Mouse (Mus musculus): Measurements from ENCODE around the gene Fam206a. TPM values are rescaled to one million over a fixed set of nuclear protein-coding genes. Genes with fewer than 3 reads are reported as not detected.

The Fam206a gene
- total RNA-seq (2014; rRNA removed) (0.81 and 0.92 TPM in 2 replicates), polyA plus RNA-seq (2012; rRNA removed) (0.95 and 1.1 TPM in 2 replicates)

- WGBS, result under 1% methylated on average over 72 of the region's 72 CpGs
- no peaks in the 10 kb centered on the region for H3K4me1 ChIP-seq (ENCODE audit: control insufficient read depth, insufficient read depth, low read length)
- peak within 1 kb of the TSS; percentile 91 for H3K4me3 ChIP-seq (ENCODE audit: insufficient read depth, low read depth, low read length)
- peak within 1 kb of the TSS; percentile 83 for H3K27ac ChIP-seq (replicated peaks; ENCODE audit: insufficient read depth, low read depth, low read length)
- peak within 1 kb of the TSS; percentile 90 for H3K9ac ChIP-seq (ENCODE audit: low read depth, low read length)
- DNase-seq (ENCODE audit: extremely low read depth, low read depth, low spot score), result peak; percentile 82
- TF ChIP-seq CTCF (IDR thresholded peaks at IDR 0.05; ENCODE audit: low read depth, low read length), result 0 out of 2 replicates have a peak, but pooled peaks have one; percentile 4
- 0 out of 2 replicates have a peak, but pooled peaks have one; percentile 35 for TF ChIP-seq POLR2A (IDR thresholded peaks at IDR 0.05; ENCODE audit: extremely low read depth, insufficient read depth, low read length)
- H3K27me3 ChIP-seq (ENCODE audit: control insufficient read depth, insufficient read depth, low read length), result no peaks in the 10 kb centered on the region
- peaks cover 14% of the 10 kb centered on the region for H3K36me3 ChIP-seq (ENCODE audit: control insufficient read depth, insufficient read depth, low read length)
- H3K79me2 ChIP-seq (ENCODE audit: control insufficient read depth, insufficient read depth, low read length), result peaks cover 5% of the 10 kb centered on the region; the same call in 1 of the 2 replicates
These were observed at the start of gene Fam206a, which contains the start of gene Elp1 for GRCm38 (mm10) chr4:56801907-56802668. Gene Fam206a (plus strand): TSS chr4:56802345. Gene Elp1 (minus strand): TSS chr4:56802331.

DNA sequence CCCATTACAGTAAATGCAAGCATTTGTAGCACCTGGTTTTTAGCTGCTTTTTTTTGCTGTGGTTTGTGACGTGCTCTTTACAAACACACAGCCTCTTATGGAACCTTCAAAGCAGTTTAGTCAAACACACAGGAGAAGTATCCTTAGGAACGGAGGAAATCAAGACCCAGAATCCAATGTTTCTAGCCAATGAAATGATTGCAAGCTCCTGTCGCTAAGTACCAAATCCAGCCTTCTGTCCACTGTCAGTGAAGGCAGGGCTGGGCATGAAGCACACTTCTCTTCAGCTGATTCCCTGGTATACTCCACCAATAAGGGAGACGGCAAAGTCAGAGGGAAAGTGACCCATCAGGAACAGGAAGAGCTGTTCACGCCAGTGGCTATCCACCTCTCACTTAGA, 46.1 kb upstream of the Fam206a start:
- TF ChIP-seq POLR2A (IDR thresholded peaks at IDR 0.05; ENCODE audit: extremely low read depth, insufficient read depth, low read length) (no peak), CTCF (IDR thresholded peaks at IDR 0.05; ENCODE audit: low read depth, low read length) (no peak)
- Histone ChIP-seq H3K36me3 (ENCODE audit: control insufficient read depth, insufficient read depth, low read length) (peaks cover 66% of the 10 kb centered on the region), H3K9ac (ENCODE audit: low read depth, low read length) (no peak overlapping the region), H3K4me1 (ENCODE audit: control insufficient read depth, insufficient read depth, low read length) (no peaks in the 10 kb centered on the region), H3K27me3 (ENCODE audit: control insufficient read depth, insufficient read depth, low read length) (no peaks in the 10 kb centered on the region), H3K79me2 (ENCODE audit: control insufficient read depth, insufficient read depth, low read length) (no peaks in the 10 kb centered on the region), H3K4me3 (ENCODE audit: insufficient read depth, low read depth, low read length) (no peak overlapping the region), H3K27ac (replicated peaks; ENCODE audit: insufficient read depth, low read depth, low read length) (no peak overlapping the region)
- DNase-seq (ENCODE audit: extremely low read depth, low read depth, low spot score), result no peak
- WGBS, result 93% methylated on average over 5 of the region's 5 CpGs

DNA sequence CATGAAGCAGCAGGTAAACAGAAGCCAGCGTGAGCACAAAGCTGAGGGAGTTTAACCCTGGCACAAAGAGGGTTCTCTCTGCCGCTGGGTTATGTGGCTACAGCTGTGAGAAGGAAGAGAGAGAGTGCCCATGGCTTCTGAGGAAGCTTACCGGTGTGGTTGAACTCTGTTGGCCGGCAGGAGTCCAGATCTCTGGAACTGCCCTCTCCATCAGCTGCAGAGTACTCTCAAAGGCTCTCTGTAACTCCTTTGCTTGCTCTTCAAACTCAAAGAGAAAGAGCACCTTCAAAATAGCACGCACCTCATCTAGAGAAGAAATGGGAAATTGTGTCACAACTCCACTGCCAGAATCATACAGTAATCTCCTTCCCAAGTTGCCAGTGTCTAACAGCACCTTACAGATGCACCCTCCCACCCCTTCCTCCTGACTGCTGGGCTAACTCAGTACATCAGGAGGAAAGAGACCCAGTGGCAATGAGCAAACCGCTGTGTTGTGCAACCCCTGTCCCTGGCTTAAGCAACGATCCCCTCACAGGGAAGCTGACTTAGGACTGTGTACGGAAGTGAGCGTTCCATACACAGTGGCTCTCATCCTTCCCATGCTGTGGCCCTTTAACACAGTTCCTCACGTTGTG, 45.1 kb upstream of the Fam206a start:
- no peak for TF ChIP-seq CTCF (IDR thresholded peaks at IDR 0.05; ENCODE audit: low read depth, low read length)
- TF ChIP-seq POLR2A (IDR thresholded peaks at IDR 0.05; ENCODE audit: extremely low read depth, insufficient read depth, low read length), result no peak
- H3K27ac ChIP-seq (replicated peaks; ENCODE audit: insufficient read depth, low read depth, low read length), result no peak overlapping the region
- peaks cover 61% of the 10 kb centered on the region for H3K36me3 ChIP-seq (ENCODE audit: control insufficient read depth, insufficient read depth, low read length)
- no peaks in the 10 kb centered on the region for H3K79me2 ChIP-seq (ENCODE audit: control insufficient read depth, insufficient read depth, low read length)
- WGBS, result 78% methylated on average over 10 of the region's 10 CpGs
- no peaks in the 10 kb centered on the region for H3K27me3 ChIP-seq (ENCODE audit: control insufficient read depth, insufficient read depth, low read length)
- peak; percentile 20 for DNase-seq (ENCODE audit: extremely low read depth, low read depth, low spot score)
- no peaks in the 10 kb centered on the region for H3K4me1 ChIP-seq (ENCODE audit: control insufficient read depth, insufficient read depth, low read length)
- H3K4me3 ChIP-seq (ENCODE audit: insufficient read depth, low read depth, low read length), result no peak overlapping the region
- no peak overlapping the region for H3K9ac ChIP-seq (ENCODE audit: low read depth, low read length)

GRCm38 (mm10) chr4:56757693-56758092, 44.5 kb upstream of the Fam206a start:
- H3K9ac ChIP-seq (ENCODE audit: low read depth, low read length), result no peak overlapping the region
- WGBS, result 97% methylated on average over 1 of the region's 1 CpGs
- H3K4me1 ChIP-seq (ENCODE audit: control insufficient read depth, insufficient read depth, low read length), result no peaks in the 10 kb centered on the region
- no peak for TF ChIP-seq CTCF (IDR thresholded peaks at IDR 0.05; ENCODE audit: low read depth, low read length)
- no peak for TF ChIP-seq POLR2A (IDR thresholded peaks at IDR 0.05; ENCODE audit: extremely low read depth, insufficient read depth, low read length)
- no peak overlapping the region for H3K4me3 ChIP-seq (ENCODE audit: insufficient read depth, low read depth, low read length)
- peaks cover 59% of the 10 kb centered on the region for H3K36me3 ChIP-seq (ENCODE audit: control insufficient read depth, insufficient read depth, low read length)
- no peak overlapping the region for H3K27ac ChIP-seq (replicated peaks; ENCODE audit: insufficient read depth, low read depth, low read length)
- no peaks in the 10 kb centered on the region for H3K27me3 ChIP-seq (ENCODE audit: control insufficient read depth, insufficient read depth, low read length)
- H3K79me2 ChIP-seq (ENCODE audit: control insufficient read depth, insufficient read depth, low read length), result no peaks in the 10 kb centered on the region
- DNase-seq (ENCODE audit: extremely low read depth, low read depth, low spot score), result no peak

GRCm38 (mm10) chr4:56767861-56768284, 34.3 kb upstream of the Fam206a start:
- H3K9ac ChIP-seq (ENCODE audit: low read depth, low read length), result no peak overlapping the region
- 61% methylated on average over 5 of the region's 5 CpGs for WGBS
- H3K4me3 ChIP-seq (ENCODE audit: insufficient read depth, low read depth, low read length), result no peak overlapping the region
- no peak overlapping the region for H3K27ac ChIP-seq (replicated peaks; ENCODE audit: insufficient read depth, low read depth, low read length)
- H3K79me2 ChIP-seq (ENCODE audit: control insufficient read depth, insufficient read depth, low read length), result no peaks in the 10 kb centered on the region
- no peaks in the 10 kb centered on the region for H3K4me1 ChIP-seq (ENCODE audit: control insufficient read depth, insufficient read depth, low read length)
- H3K27me3 ChIP-seq (ENCODE audit: control insufficient read depth, insufficient read depth, low read length), result no peaks in the 10 kb centered on the region
- no peak for DNase-seq (ENCODE audit: extremely low read depth, low read depth, low spot score)
- TF ChIP-seq POLR2A (IDR thresholded peaks at IDR 0.05; ENCODE audit: extremely low read depth, insufficient read depth, low read length) (no peak), CTCF (IDR thresholded peaks at IDR 0.05; ENCODE audit: low read depth, low read length) (no peak)
- peaks cover 63% of the 10 kb centered on the region for H3K36me3 ChIP-seq (ENCODE audit: control insufficient read depth, insufficient read depth, low read length)
